Mouse (Mus musculus) gastrocnemius, postnatal 4 days (tissue): Measurements from ENCODE around the gene Gm10477. TPM values are rescaled to one million over a fixed set of nuclear protein-coding genes. Genes with fewer than 3 reads are reported as not detected.
"Not testable (repeated sequence)": the region's sequence is repeated elsewhere in the genome, so short reads cannot be mapped to it uniquely, and the experiment has no call there.

ENCODE experiments used
- DNase-seq, 2 experiments: peaks; one replicate each; pipeline ENCODE4 v3.0.0; 2021 to 2022; ENCODE audit warnings: low spot score in 2 of 2, mixed read lengths in 2 of 2
- long read RNA-seq, 2 experiments: library from polyadenylated mRNA; stranded (forward); transcript quantifications; one replicate each; pipeline ENCODE4 v2.0.0; 2021
- total RNA-seq, 2 experiments: library from RNA; stranded (reverse); gene quantifications; 2 replicates each; pipeline ENCODE4 v1.2.3; 2021

The Gm10477 gene
- not detected for total RNA-seq
- long read RNA-seq, experiment 1, result 0 reads
- long read RNA-seq, experiment 2, result 0 reads

DNA sequence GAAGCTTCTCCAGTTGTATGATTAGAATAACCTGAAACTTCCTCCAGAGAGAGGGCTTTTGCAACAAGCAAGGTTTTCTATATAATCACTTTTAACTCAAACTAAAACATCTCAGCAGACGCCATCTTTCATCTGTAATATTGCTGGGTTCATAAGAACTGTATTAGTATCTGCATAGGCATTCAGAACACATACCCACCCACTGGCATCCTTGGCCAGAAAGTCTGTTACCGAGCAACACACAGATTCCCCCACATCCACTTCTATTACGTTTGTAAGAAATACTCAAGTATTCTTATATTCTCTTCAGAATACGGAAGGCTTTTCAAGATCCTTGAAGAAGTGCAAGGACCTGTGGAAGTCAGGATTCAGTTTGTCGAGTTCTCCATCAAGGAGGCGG lies at the start of gene Gm10477:
Gene Gm10477, plus strand, starts transcription at position 301 of the 400 bp plus-strand sequence.
- not testable (repeated sequence) for DNase-seq

DNA sequence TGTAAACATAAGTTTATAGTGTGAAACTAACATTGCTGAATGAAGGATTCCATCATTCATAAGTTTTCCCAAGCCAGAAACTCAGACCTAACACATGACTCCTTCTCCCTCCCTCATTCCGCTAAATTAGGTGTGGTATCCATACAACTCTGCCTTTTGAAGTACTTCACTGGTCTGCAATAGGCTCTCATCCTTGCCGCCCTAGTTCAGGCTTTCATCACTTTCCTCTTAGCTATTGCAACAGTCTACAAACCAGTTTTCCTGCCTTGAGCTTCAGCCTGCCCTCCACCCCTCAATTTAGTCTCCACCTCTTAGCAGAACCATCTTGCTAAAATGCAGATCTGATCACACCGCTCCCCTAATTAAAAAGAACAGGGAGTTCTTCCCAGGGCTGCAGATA lies 47.0 kb upstream of the Gm10477 start:
- DNase-seq, result no peak

DNA sequence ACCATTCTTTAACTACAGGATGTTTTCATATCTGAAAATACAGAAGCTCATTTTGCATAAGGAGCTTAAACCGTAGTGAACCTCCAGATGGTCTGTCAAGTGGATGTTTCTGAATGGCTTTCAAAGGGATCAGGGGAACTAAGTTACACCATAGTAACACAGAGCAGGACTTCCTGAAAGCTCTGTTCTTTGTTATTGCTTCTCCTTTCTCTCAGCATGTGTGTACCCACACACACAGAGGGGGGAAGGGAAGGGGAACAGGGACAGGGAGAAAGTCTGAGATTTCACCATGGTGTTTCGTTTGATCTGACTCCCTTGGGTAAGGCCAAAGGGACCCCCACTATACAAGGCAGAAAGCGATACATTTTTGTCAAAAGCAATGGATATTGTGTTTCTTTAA lies 42.6 kb upstream of the Gm10477 start:
- no peak for DNase-seq

DNA sequence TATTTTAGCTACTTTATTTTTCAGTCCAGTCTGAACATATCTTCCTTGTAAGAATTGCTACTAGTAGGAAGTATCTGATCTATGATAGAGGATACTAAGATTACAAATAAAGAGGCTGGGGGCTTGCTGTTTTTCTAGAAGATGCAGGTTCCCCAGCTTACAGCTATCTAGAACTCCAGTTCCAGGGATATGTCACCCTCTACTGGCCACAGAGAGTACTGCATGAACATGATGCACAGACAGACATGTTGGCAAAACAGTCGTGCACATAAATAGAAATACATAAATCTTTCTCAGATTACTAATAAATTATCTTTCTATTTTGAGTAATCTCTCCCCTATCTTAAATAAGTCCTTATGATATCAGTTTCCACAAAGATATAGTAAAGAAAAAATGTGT lies 34.8 kb upstream of the Gm10477 start:
- DNase-seq, result peak; percentile 44 to 61

DNA sequence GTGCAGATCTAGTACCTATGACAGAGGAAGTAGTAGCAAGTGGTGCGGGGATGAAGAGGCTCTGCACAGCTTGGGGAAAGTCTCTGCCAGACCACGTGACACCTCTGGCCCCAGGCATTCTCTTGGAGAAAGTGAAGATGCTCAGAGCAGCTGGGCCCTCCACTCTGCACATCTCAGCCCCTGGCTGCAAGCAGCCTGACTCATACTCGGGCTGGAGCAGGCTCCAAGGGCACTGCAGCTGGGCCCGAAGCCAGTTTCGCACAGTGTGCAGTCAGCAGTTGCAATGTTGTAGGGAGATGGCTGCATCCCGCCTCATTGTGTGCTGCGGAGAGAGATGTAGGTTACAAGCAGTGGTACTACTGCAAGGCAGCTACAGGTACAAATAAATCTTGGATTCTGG lies 27.3 kb upstream of the Gm10477 start:
- peak in 1 of 2 experiments; percentile 43 for DNase-seq

DNA sequence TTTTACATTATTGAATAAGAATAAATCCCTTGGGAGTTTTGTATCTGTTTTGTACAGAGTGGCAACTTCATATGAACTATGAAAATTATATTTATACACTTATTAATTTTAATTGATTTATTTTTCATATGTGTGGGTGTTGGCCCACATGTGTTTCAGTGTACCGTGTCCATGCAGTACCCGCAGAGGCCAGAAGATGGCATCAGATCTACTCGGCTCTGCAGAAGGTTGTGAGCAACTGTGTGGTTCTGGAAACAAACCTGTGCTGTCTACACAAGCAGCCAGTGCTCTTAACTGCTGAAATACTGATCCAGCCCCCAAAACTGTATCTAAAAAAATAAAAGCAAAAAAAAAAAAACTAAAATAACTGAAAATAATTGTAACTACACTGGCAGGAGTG lies 6.7 kb downstream of the Gm10477 start:
- DNase-seq, result peak; percentile 20 to 34

DNA sequence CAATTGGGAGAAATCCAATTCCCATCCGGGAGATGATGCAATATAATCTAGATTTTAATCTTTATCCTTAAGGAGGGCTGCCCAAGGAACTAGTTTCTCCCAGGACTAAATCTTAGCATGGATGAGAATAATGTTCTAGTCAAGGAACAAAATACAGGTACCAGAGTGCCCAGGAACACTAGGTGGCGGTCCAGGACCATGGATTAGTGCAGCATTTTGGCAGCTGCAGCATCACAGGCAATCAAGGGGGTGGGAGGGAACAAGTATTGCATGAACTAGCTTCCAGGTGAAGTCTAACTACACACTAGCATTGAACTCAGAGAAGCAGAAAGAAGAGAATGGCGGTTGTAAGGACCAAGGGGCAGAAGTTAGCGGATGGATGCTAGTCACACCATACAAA lies 12.6 kb downstream of the Gm10477 start:
- no peak for DNase-seq

DNA sequence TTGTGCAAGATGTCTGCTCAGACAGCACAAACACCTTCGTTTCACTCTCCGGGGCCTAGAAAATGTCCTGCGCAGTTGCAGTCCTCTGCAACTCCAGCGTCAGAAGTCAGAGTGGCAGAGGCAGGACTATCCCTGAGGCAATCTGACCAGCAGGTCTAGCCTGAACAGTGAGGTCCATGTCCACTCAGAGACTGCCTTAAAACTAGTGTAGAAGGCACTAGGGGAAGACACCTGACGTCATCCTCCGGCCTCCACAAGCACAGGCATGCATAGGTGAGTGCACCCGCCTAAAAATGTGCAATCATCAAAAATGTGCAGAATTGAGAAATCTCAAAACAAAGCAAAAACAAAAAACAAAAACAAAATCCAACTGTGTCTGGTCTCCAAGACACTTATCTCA lies 25.0 kb downstream of the Gm10477 start, which contains the start of gene Gm648:
Gene Gm648, minus strand, starts transcription at position 101 of the 400 bp plus-strand sequence.
- no peak for DNase-seq

DNA sequence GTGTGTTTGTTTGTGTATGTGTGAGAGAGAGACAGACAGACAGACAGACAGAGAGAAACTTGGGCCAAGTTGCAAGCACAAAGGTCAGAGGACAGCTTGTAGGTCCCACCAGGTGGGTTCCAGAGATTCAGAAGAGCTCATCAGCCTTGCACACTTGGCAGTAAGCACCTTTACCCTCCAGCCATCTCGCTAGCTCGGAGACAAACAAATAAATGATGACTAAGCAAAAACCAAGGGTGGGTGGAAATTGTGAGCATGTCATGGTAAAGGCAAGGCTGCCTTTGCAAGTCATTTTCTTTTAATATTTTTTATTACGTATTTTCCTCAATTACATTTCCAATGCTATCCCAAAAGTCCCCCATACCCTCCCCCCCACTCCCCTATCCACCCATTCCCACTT lies 29.0 kb downstream of the Gm10477 start:
- DNase-seq, result no peak

DNA sequence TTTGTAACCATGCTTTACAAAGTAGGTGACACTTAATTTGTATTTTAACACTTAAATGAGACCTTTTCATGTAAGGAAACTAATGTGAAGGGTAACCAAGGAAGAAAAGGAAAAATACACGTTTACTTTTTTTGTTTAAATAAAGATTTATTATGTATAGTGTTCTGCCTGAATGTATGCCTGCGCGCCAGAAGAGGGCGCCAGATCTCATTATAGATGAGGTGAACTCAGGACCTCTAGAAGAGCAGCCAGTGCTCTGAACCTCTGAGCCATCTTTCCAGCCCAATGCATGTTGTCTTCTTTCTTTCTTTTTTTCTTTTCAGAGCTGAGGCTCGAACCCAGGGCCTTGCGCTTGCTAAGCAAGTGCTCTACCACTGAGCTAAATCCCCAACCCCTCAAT lies 47.9 kb downstream of the Gm10477 start:
- DNase-seq, result no peak

Other genes with a start within 250 kb of the Gm10477 start
- 10 to 100 TPM in 1 of 2 experiments, 1 to 10 TPM in 1; 9.3 to 10.5 TPM for gene Zfp449, start 178.3 kb upstream of the Gm10477 start, total RNA-seq
- gene Smim10l2a, start 150.2 kb upstream of the Gm10477 start, total RNA-seq, result under 1 TPM; 0.39 to 0.60 TPM
- 1 to 10 TPM in 1 of 2 experiments, under 1 TPM in 1; 0.80 to 2.1 TPM for gene Gm2174, start 76.8 kb upstream of the Gm10477 start, total RNA-seq
- 10 to 100 TPM; 21.7 to 28.4 TPM for gene Ints6l, start 69.9 kb upstream of the Gm10477 start, total RNA-seq
- not detected for gene Gm648, start 24.9 kb downstream of the Gm10477 start, total RNA-seq
- 10 to 100 TPM; 15.5 to 16.4 TPM for gene Mmgt1, start 73.3 kb downstream of the Gm10477 start, total RNA-seq
- 10 to 100 TPM; 17.5 to 18.8 TPM for gene Slc9a6, start 85.0 kb downstream of the Gm10477 start, total RNA-seq
- 1,000 to 10,000 TPM; 1,382 to 1,696 TPM for gene Fhl1, start 207.0 kb downstream of the Gm10477 start, total RNA-seq